Mouse (Mus musculus): ENCODE results near the gene Lpcat2b. TPM values are rescaled to one million over a fixed set of nuclear protein-coding genes. Genes with fewer than 3 reads are reported as not detected.
"Not testable (repeated sequence)": the region's sequence is repeated elsewhere in the genome, so short reads cannot be mapped to it uniquely, and the experiment has no call there.

The Lpcat2b gene
- polyA plus RNA-seq (2015; fragmentation: Nextera tagmentation; extraction: Ambion mirVana), result not detected in 2 replicates

- Histone ChIP-seq H3K27ac (no peak within 1 kb of the TSS), H3K27me3 (0 out of 2 replicates have a peak, but pooled peaks cover 4% of the 10 kb centered on the region), H3K9me3 (replicated peaks) (no peaks in the 10 kb centered on the region), H3K9ac (no peak within 1 kb of the TSS), H3K4me3 (no peak within 1 kb of the TSS), H3K36me3 (ENCODE audit: poor library complexity, severe bottlenecking) (no peaks in the 10 kb centered on the region), H3K4me1 (no peaks in the 10 kb centered on the region), H3K4me2 (no peak within 1 kb of the TSS)
- WGBS, result 79% methylated on average over 3 of the region's 3 CpGs
- no peak for ATAC-seq
These were observed at the start of gene Lpcat2b for GRCm38 (mm10) chr5:107431249-107431648. Lpcat2b (plus strand) TSS chr5:107431549.

GRCm38 (mm10) chr5:107386448-107386847, 44.9 kb upstream of the Lpcat2b start:
- H3K27me3 ChIP-seq; H3K4me2 ChIP-seq; ATAC-seq; H3K4me3 ChIP-seq; H3K36me3 ChIP-seq (ENCODE audit: poor library complexity, severe bottlenecking); H3K4me1 ChIP-seq; H3K27ac ChIP-seq; H3K9ac ChIP-seq; H3K9me3 ChIP-seq (replicated peaks): not testable (repeated sequence)

GRCm38 (mm10) chr5:107387788-107388187, 43.6 kb upstream of the Lpcat2b start:
- no peaks in the 10 kb centered on the region for H3K9me3 ChIP-seq (replicated peaks)
- no peaks in the 10 kb centered on the region for H3K4me1 ChIP-seq
- no peak overlapping the region for H3K4me2 ChIP-seq
- H3K27ac ChIP-seq, result no peak overlapping the region
- H3K4me3 ChIP-seq, result no peak overlapping the region
- 88% methylated on average over 1 of the region's 1 CpGs for WGBS
- ATAC-seq, result no peak
- no peak overlapping the region for H3K9ac ChIP-seq
- H3K27me3 ChIP-seq, result no peaks in the 10 kb centered on the region
- H3K36me3 ChIP-seq (ENCODE audit: poor library complexity, severe bottlenecking), result no peaks in the 10 kb centered on the region

- Histone ChIP-seq H3K9ac (no peak overlapping the region), H3K4me2 (no peak overlapping the region), H3K27ac (no peak overlapping the region), H3K4me1 (no peaks in the 10 kb centered on the region), H3K27me3 (no peaks in the 10 kb centered on the region), H3K4me3 (no peak overlapping the region), H3K9me3 (replicated peaks) (no peaks in the 10 kb centered on the region), H3K36me3 (ENCODE audit: poor library complexity, severe bottlenecking) (no peaks in the 10 kb centered on the region)
- no peak for ATAC-seq
- 87% methylated on average over 2 of the region's 2 CpGs for whole genome bisulfite sequencing
These were observed 42.0 kb upstream of the Lpcat2b start for GRCm38 (mm10) chr5:107389373-107389772.

GRCm38 (mm10) chr5:107394437-107394836, 36.9 kb upstream of the Lpcat2b start:
- H3K4me2 ChIP-seq, result no peak overlapping the region
- H3K36me3 ChIP-seq (ENCODE audit: poor library complexity, severe bottlenecking), result no peaks in the 10 kb centered on the region
- H3K4me3 ChIP-seq, result no peak overlapping the region
- H3K4me1 ChIP-seq, result no peaks in the 10 kb centered on the region
- no peak for ATAC-seq
- H3K27ac ChIP-seq, result no peak overlapping the region
- WGBS, result 84% methylated on average over 2 of the region's 2 CpGs
- no peak overlapping the region for H3K9ac ChIP-seq
- H3K9me3 ChIP-seq (replicated peaks), result no peaks in the 10 kb centered on the region
- no peaks in the 10 kb centered on the region for H3K27me3 ChIP-seq

- ATAC-seq, result no peak
- Histone ChIP-seq H3K4me2 (peak within 1 kb of the TSS; percentile 99), H3K4me1 (peaks cover 18% of the 10 kb centered on the region), H3K9me3 (replicated peaks) (no peaks in the 10 kb centered on the region), H3K4me3 (peak within 1 kb of the TSS; percentile 60), H3K36me3 (ENCODE audit: poor library complexity, severe bottlenecking) (no peaks in the 10 kb centered on the region), H3K9ac (peak within 1 kb of the TSS; percentile 67), H3K27ac (no peak within 1 kb of the TSS), H3K27me3 (peaks cover 37% of the 10 kb centered on the region)
- 14% methylated on average over 5 of the region's 5 CpGs for WGBS
These were observed 28.9 kb upstream of the Lpcat2b start, which contains the start of gene Ephx4 for GRCm38 (mm10) chr5:107402436-107402835. Ephx4 (plus strand) TSS chr5:107402736.

- no peak overlapping the region for H3K27ac ChIP-seq
- no peaks in the 10 kb centered on the region for H3K36me3 ChIP-seq (ENCODE audit: poor library complexity, severe bottlenecking)
- H3K4me1 ChIP-seq, result peaks cover 18% of the 10 kb centered on the region
- H3K4me3 ChIP-seq, result peak overlapping the region; percentile 60
- WGBS, result under 1% methylated on average over 54 of the region's 80 CpGs
- H3K9ac ChIP-seq, result peak overlapping the region; percentile 67
- no peaks in the 10 kb centered on the region for H3K9me3 ChIP-seq (replicated peaks)
- H3K4me2 ChIP-seq, result peak overlapping the region; percentile 99
- H3K27me3 ChIP-seq, result peaks cover 37% of the 10 kb centered on the region
- ATAC-seq, result peak; percentile 82
These were observed 28.1 kb upstream of the Lpcat2b start for GRCm38 (mm10) chr5:107403011-107403946.

- Histone ChIP-seq H3K27ac (no peak overlapping the region), H3K36me3 (ENCODE audit: poor library complexity, severe bottlenecking) (no peaks in the 10 kb centered on the region), H3K9me3 (replicated peaks) (no peaks in the 10 kb centered on the region), H3K9ac (peak overlapping the region; percentile 67), H3K4me3 (peak overlapping the region; percentile 60), H3K4me2 (peak overlapping the region; percentile 99), H3K27me3 (peaks cover 37% of the 10 kb centered on the region), H3K4me1 (peaks cover 18% of the 10 kb centered on the region)
- ATAC-seq, result no peak; the same call in 1 of the 2 replicates
- WGBS, result 28% methylated on average over 12 of the region's 12 CpGs
These were observed 27.2 kb upstream of the Lpcat2b start for GRCm38 (mm10) chr5:107403947-107404684.

- Histone ChIP-seq H3K27me3 (peaks cover 37% of the 10 kb centered on the region), H3K9ac (no peak overlapping the region), H3K9me3 (replicated peaks) (no peaks in the 10 kb centered on the region), H3K4me3 (no peak overlapping the region), H3K4me2 (no peak overlapping the region), H3K27ac (no peak overlapping the region), H3K36me3 (ENCODE audit: poor library complexity, severe bottlenecking) (no peaks in the 10 kb centered on the region), H3K4me1 (peaks cover 18% of the 10 kb centered on the region)
- ATAC-seq, result no peak
- 85% methylated on average over 4 of the region's 4 CpGs for WGBS
These were observed 26.0 kb upstream of the Lpcat2b start for GRCm38 (mm10) chr5:107405361-107405760.

GRCm38 (mm10) chr5:107410305-107410704, 21.0 kb upstream of the Lpcat2b start:
- 96% methylated on average over 1 of the region's 1 CpGs for WGBS
- ATAC-seq, result no peak

GRCm38 (mm10) chr5:107411326-107411725, 20.0 kb upstream of the Lpcat2b start:
- Histone ChIP-seq H3K36me3 (ENCODE audit: poor library complexity, severe bottlenecking) (no peaks in the 10 kb centered on the region), H3K4me2 (no peak overlapping the region), H3K4me3 (no peak overlapping the region), H3K4me1 (no peaks in the 10 kb centered on the region), H3K27ac (no peak overlapping the region), H3K9me3 (replicated peaks) (no peaks in the 10 kb centered on the region), H3K27me3 (no peaks in the 10 kb centered on the region), H3K9ac (no peak overlapping the region)
- 61% methylated on average over 4 of the region's 4 CpGs for WGBS
- no peak for ATAC-seq

More at GRCm38 (mm10) chr5:107410305-107410704, 21.0 kb upstream of the Lpcat2b start:
- no peaks in the 10 kb centered on the region for H3K9me3 ChIP-seq (replicated peaks)
- no peak overlapping the region for H3K4me3 ChIP-seq
- H3K27me3 ChIP-seq, result peaks cover 5% of the 10 kb centered on the region
- no peak overlapping the region for H3K27ac ChIP-seq
- H3K4me2 ChIP-seq, result no peak overlapping the region
- no peak overlapping the region for H3K9ac ChIP-seq
- no peaks in the 10 kb centered on the region for H3K36me3 ChIP-seq (ENCODE audit: poor library complexity, severe bottlenecking)
- H3K4me1 ChIP-seq, result no peaks in the 10 kb centered on the region

GRCm38 (mm10) chr5:107412285-107412684, 19.1 kb upstream of the Lpcat2b start:
- Histone ChIP-seq H3K9me3 (replicated peaks) (no peaks in the 10 kb centered on the region), H3K27ac (no peak overlapping the region), H3K4me3 (no peak overlapping the region), H3K4me2 (no peak overlapping the region), H3K27me3 (no peaks in the 10 kb centered on the region), H3K36me3 (ENCODE audit: poor library complexity, severe bottlenecking) (no peaks in the 10 kb centered on the region), H3K9ac (no peak overlapping the region), H3K4me1 (no peaks in the 10 kb centered on the region)
- ATAC-seq, result no peak
- 87% methylated on average over 2 of the region's 2 CpGs for WGBS
